Mouse (Mus musculus) urinary bladder, postnatal 10 days (tissue): ENCODE data around the gene Krtap24-1.

Experiments
- DNase-seq: peaks from one replicate; pipeline ENCODE4 v3.0.0; 2022; ENCODE audit warnings: low spot score

Gene Krtap24-1

GRCm38 (mm10) chr16:88563045-88563913, 48.8 kb downstream of the Krtap24-1 start, which contains the start of gene Cldn8:
Gene Cldn8 (minus strand): TSS chr16:88563183.
- no peak for DNase-seq

- DNase-seq, result no peak
Measured at GRCm38 (mm10) chr16:88561617-88562164, 50.4 kb downstream of the Krtap24-1 start.
